Mouse (Mus musculus): ENCODE results near the gene Car14. TPM values are rescaled to one million over a fixed set of nuclear protein-coding genes. Genes with fewer than 3 reads are reported as not detected.

The Car14 gene
- polyA plus RNA-seq, 1 experiment from 2014 or later, result 12.8 TPM

DNA sequence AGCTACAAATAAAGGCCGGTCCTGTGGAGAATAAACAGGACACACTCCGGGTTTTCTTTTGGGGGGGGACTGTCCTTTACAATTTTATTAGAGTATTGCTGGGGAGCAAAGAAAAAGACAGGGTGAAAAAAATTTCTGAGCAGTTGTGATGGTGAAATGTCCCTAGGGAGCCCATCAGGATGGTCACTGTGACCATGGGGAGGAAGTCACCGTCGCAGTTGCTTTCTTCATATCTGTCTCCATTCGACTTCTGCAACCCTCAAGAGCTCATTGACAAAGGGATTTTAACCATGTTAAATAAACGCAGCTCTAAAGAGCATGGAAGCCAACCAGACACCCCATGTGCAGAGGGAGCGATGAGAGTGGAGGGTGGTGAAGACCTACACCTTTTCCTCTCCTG lies 12.3 kb upstream of the Car14 start:
- ATAC-seq (ENCODE audit: low FRiP score), result no peak
- WGBS, result 81% methylated on average over 7 of the region's 7 CpGs
- no peaks in the 10 kb centered on the region for H3K4me1 ChIP-seq
- no peak overlapping the region for H3K4me2 ChIP-seq (replicated peaks)
- no peaks in the 10 kb centered on the region for H3K27me3 ChIP-seq
- no peaks in the 10 kb centered on the region for H3K9me3 ChIP-seq (replicated peaks)
- no peak overlapping the region for H3K27ac ChIP-seq
- no peak overlapping the region for H3K4me3 ChIP-seq
- H3K36me3 ChIP-seq, result no peaks in the 10 kb centered on the region
- no peak overlapping the region for H3K9ac ChIP-seq

DNA sequence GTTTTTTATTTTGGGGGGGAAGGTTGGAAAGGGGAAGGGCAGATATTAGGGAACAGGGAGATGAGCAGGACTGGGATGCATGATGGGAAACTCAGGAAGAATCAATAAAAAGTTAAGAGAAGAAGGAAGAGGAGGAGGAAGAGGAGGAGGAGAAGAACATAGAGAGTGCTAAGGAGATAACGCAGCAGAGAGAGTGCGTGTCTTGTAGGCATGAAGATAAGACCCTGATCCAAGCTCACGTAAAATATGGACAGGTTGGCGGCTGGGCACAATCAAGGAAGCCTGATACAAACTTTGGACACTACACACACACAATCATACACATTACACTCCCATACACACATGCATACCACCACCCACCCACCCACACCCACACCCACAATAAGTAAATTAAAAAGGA lies 10.2 kb upstream of the Car14 start:
- Histone ChIP-seq H3K36me3 (no peaks in the 10 kb centered on the region), H3K4me1 (no peaks in the 10 kb centered on the region), H3K27ac (no peak overlapping the region), H3K9ac (no peak overlapping the region), H3K4me2 (replicated peaks) (no peak overlapping the region), H3K9me3 (replicated peaks) (no peaks in the 10 kb centered on the region), H3K27me3 (no peaks in the 10 kb centered on the region), H3K4me3 (no peak overlapping the region)
- no peak for ATAC-seq (ENCODE audit: low FRiP score)
- 93% methylated on average over 4 of the region's 4 CpGs for WGBS

DNA sequence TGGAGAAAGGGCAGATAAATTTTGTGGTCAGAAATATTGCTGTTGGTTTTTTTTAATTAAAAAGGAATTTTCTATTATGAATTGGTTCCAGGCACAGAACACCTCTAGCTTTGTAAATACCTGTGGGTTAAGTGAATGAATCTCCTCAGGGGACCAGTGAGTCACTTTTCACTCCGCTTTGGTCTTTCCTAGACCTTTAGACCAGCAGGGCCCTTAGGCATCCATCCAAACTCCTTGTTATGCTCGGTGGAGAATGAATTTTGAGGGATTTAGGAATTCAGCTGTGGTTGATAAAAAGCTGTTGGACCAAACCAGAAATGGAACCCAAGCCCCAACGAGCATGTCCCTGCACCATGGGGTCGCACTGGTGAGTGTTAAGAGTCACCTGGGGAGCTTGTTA lies 3.1 kb upstream of the Car14 start:
- Histone ChIP-seq H3K36me3 (no peaks in the 10 kb centered on the region), H3K27ac (no peak overlapping the region), H3K9ac (no peak overlapping the region), H3K27me3 (peaks cover 12% of the 10 kb centered on the region), H3K4me2 (replicated peaks) (no peak overlapping the region), H3K9me3 (replicated peaks) (no peaks in the 10 kb centered on the region), H3K4me3 (no peak overlapping the region), H3K4me1 (peaks cover 29% of the 10 kb centered on the region)
- WGBS, result 52% methylated on average over 4 of the region's 4 CpGs
- ATAC-seq (ENCODE audit: low FRiP score), result no peak

DNA sequence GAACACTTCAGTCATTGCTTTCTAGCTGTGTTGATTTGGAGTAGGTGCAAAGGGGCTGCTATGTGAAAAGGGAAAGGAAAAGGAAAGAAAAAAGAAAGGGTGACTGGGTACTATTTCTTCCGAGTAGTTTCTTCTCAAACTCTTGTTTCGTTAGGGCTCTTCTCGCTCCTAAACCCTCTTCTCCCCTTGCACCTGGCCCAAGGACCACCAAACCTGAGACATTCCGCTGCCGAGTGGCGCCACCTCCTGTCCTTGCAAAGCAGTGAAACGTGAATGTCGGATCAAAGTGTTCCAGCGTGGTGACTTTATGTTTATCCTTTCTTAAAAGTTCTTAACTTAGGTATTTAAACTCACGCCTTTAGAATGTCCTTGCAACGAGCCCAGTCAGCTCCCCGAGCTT lies 2.4 kb upstream of the Car14 start:
- Histone ChIP-seq H3K4me1 (peaks cover 35% of the 10 kb centered on the region), H3K36me3 (no peaks in the 10 kb centered on the region), H3K27me3 (peaks cover 12% of the 10 kb centered on the region), H3K9me3 (replicated peaks) (no peaks in the 10 kb centered on the region), H3K4me2 (replicated peaks) (peak overlapping the region; percentile 58), H3K9ac (no peak overlapping the region), H3K4me3 (0 out of 2 replicates have a peak overlapping the region, but pooled peaks have one; percentile 10), H3K27ac (no peak overlapping the region)
- WGBS, result 0% methylated on average over 12 of the region's 12 CpGs
- ATAC-seq (ENCODE audit: low FRiP score), result no peak

DNA sequence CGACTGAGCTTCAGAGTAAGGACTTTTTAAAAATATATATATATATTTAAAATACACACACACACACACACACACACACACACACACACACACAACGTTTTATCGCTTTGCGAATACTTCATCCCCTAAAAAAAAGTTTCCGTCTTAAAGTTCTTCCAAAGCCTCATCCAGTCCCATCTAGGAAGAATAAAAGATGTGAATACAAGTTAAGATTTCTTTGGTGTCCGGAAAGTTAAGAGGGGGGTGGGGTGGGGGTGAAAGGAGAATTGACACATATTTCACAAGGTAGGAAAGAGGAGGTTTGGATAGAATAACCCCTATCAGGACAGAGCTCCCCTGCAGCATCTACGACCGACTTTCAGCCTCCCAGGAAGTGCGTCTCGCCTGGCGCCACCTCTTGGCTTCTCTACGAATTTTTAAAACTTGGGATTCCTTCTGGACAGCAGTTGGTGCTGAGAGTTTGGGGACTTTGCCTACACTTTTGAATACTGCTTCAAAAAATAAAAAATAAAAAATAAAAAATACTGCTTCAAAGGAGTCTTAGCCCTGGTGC lies 1.5 kb upstream of the Car14 start:
- Histone ChIP-seq H3K27ac (no peak overlapping the region), H3K4me2 (replicated peaks) (peak overlapping the region; percentile 58), H3K4me1 (peaks cover 35% of the 10 kb centered on the region), H3K27me3 (peaks cover 12% of the 10 kb centered on the region), H3K4me3 (peak overlapping the region; percentile 25), H3K36me3 (no peaks in the 10 kb centered on the region), H3K9ac (no peak overlapping the region), H3K9me3 (replicated peaks) (no peaks in the 10 kb centered on the region)
- under 1% methylated on average over 12 of the region's 12 CpGs for WGBS
- ATAC-seq (ENCODE audit: low FRiP score), result no peak

DNA sequence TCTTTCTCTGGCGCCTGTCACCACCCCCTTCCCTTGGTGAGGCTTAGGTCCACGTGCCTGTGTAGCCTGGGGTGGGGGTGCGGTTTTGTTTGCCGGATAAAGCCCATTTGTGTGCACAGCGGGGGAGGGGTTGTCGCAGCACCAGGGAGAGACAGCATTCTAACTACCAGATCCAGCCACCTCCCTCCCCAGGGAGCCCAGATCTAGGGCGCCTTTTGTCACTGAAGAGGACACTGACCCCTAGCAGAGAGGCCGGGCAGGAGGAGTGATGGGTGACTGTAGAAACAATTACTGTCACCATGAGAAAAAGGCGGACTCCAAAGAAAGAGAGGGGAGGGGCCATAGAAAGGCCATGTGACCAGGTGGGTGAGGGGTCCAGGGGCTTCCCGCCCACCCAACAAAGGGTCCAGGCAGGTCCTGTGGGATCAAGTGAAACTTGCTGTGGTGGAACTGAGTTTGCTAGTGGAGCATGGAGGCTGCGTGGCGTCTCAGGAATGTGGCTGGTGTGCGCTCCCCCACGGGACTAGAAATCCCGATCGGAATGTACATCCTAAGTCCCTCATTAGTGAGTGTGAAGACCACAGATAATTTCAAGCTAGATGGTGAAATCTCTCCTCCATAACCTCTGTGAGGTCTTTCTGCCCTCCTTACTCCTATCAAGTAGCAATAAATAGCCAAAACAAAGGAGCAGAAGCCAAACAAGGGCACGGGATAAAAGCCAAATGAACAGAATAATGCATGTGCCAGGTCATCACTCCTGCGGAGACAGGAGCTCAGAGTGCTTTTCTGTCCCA lies 852 bp upstream of the Car14 start:
- Histone ChIP-seq H3K36me3 (no peaks in the 10 kb centered on the region), H3K9me3 (replicated peaks) (no peaks in the 10 kb centered on the region), H3K4me2 (replicated peaks) (peak overlapping the region; percentile 58), H3K4me3 (peak overlapping the region; percentile 25), H3K4me1 (peaks cover 35% of the 10 kb centered on the region), H3K27me3 (peaks cover 12% of the 10 kb centered on the region), H3K9ac (peak overlapping the region; percentile 54), H3K27ac (no peak overlapping the region)
- ATAC-seq (ENCODE audit: low FRiP score), result peak; percentile 76
- under 1% methylated on average over 18 of the region's 18 CpGs for WGBS

DNA sequence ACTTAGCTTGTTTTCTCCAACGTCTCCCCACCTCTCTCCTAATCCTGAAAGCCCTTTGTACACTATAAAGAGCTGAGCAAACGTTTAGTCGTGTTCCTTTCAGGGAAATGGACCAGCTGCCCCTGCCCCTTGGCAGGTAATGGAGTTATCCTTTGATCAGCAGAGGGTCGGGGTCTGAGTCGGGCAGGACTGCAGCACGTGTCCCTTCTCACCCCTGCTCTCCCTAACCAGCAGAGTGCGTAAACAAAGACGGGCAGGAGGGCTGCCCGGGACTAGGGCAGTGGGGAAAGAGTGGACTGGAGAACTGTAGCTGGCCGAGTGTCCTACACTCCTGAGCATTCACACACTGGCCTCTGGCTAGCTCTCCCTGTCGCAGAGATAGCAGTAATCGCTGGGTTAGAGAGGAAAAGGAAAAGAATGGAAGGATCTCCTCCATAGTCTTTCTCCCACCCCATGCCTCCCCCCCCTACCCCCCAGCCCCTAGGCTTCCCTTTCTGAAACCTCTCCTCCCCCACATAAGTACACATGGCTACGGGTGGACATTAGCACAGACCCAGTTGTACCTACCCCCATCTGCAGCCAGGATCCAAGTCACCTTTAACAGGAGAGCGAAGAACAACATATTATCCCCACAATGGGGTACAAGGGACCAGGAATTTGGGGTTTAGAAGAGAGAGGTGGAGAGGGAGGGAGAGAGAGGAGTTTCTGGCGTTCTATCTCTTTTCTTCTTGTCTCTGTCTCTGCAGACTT lies 563 bp downstream of the Car14 start:
- Histone ChIP-seq H3K9me3 (replicated peaks) (no peaks in the 10 kb centered on the region), H3K27ac (no peak overlapping the region), H3K4me1 (peaks cover 35% of the 10 kb centered on the region), H3K27me3 (peaks cover 12% of the 10 kb centered on the region), H3K36me3 (no peaks in the 10 kb centered on the region), H3K4me2 (replicated peaks) (peak overlapping the region; percentile 58), H3K4me3 (peak overlapping the region; percentile 25), H3K9ac (peak overlapping the region; percentile 54)
- ATAC-seq (ENCODE audit: low FRiP score), result no peak
- 2% methylated on average over 15 of the region's 15 CpGs for WGBS

DNA sequence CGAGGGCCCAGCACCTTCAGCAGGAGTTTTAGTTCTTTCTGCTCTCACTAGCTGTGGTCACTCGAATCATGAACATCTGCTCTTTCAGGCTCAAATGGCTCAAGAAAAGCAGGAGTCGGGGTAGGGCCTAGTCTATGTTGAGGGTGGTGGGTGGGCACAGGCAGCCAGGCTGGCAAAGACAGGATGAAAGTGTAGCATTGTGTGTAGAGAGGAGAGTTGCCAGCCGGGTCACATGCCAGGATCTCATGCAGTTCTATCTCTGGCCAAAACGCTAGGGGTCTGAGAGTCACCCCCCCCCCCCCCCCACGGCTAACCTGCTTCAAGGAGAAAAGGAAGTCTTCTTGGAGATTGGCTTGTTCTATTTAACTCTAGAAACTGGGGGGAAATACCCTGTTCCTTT lies 1.8 kb downstream of the Car14 start:
- Histone ChIP-seq H3K4me1 (peaks cover 35% of the 10 kb centered on the region), H3K27me3 (peaks cover 9% of the 10 kb centered on the region), H3K4me2 (replicated peaks) (0 out of 2 replicates have a peak overlapping the region, but pooled peaks have one; percentile 13), H3K27ac (no peak overlapping the region), H3K36me3 (peaks cover 6% of the 10 kb centered on the region; the same call in 1 of the 2 replicates), H3K9me3 (replicated peaks) (no peaks in the 10 kb centered on the region), H3K9ac (0 out of 2 replicates have a peak overlapping the region, but pooled peaks have one; percentile 13), H3K4me3 (no peak overlapping the region)
- ATAC-seq (ENCODE audit: low FRiP score), result no peak
- 31% methylated on average over 6 of the region's 6 CpGs for WGBS

DNA sequence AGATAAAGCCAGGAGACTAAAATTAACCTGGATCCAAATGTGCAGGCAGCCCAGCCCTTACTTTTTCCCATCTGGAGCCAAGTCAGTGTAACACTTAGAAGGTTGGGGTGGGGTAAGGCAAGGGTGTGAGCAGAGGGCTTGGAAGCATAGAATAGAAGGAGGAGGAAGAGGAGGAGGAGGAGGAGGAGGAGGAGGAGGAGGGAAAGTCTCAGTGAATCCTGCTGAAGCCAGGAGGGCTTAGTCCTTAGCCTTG lies 2.2 kb downstream of the Car14 start:
- H3K27me3 ChIP-seq, result peaks cover 6% of the 10 kb centered on the region
- peaks cover 6% of the 10 kb centered on the region; the same call in 1 of the 2 replicates for H3K36me3 ChIP-seq
- H3K4me2 ChIP-seq (replicated peaks), result 0 out of 2 replicates have a peak overlapping the region, but pooled peaks have one; percentile 13
- H3K4me1 ChIP-seq, result peaks cover 35% of the 10 kb centered on the region
- H3K9me3 ChIP-seq (replicated peaks), result no peaks in the 10 kb centered on the region
- H3K4me3 ChIP-seq, result no peak overlapping the region
- H3K9ac ChIP-seq, result peak overlapping the region; percentile 23; the same call in 1 of the 2 replicates
- no peak overlapping the region for H3K27ac ChIP-seq
- ATAC-seq (ENCODE audit: low FRiP score), result no peak

DNA sequence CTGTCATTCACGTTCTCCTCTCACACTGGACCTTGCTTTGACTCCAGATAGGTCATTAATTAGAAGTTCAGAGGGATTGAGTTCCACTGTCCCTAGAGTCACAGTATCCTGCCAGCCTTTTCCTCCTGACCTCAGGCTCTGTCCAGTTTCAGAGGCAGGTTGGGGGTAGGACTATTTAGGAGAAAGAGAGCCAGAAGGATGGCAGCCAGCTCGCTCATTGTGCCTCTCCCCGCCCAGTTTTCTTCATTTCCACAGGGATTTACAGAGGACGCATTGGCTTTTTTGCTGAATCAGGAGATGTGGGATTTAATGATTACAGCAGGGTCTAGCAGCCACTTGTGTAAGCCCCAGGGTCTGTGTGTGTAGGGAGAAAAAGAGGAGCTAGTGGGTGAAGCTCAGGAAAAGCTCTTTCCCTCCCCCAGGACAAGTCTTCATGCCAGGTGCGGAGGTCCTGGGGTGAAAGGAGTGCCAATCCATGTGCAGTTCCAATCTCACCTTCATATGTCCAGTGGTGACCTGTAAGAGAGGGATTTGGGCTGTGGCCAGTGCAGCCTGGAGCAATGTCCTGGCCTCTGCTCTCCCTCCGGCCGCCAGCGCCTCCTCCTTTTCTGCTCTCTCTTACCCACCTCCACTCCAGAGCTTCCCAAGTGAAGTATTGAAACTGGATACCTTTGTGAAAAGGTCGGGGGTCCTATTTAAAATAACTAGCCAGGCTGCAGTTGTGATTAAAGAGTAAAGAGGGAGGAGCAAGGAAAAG lies 2.7 kb downstream of the Car14 start:
- no peak overlapping the region for H3K4me2 ChIP-seq (replicated peaks)
- peak overlapping the region; percentile 23; the same call in 1 of the 2 replicates for H3K9ac ChIP-seq
- H3K4me3 ChIP-seq, result no peak overlapping the region
- no peak overlapping the region for H3K27ac ChIP-seq
- H3K36me3 ChIP-seq, result peaks cover 6% of the 10 kb centered on the region; the same call in 1 of the 2 replicates
- H3K4me1 ChIP-seq, result peaks cover 34% of the 10 kb centered on the region
- H3K27me3 ChIP-seq, result peaks cover 5% of the 10 kb centered on the region; the same call in 1 of the 2 replicates
- no peaks in the 10 kb centered on the region for H3K9me3 ChIP-seq (replicated peaks)
- 73% methylated on average over 9 of the region's 9 CpGs for WGBS
- no peak for ATAC-seq (ENCODE audit: low FRiP score)

DNA sequence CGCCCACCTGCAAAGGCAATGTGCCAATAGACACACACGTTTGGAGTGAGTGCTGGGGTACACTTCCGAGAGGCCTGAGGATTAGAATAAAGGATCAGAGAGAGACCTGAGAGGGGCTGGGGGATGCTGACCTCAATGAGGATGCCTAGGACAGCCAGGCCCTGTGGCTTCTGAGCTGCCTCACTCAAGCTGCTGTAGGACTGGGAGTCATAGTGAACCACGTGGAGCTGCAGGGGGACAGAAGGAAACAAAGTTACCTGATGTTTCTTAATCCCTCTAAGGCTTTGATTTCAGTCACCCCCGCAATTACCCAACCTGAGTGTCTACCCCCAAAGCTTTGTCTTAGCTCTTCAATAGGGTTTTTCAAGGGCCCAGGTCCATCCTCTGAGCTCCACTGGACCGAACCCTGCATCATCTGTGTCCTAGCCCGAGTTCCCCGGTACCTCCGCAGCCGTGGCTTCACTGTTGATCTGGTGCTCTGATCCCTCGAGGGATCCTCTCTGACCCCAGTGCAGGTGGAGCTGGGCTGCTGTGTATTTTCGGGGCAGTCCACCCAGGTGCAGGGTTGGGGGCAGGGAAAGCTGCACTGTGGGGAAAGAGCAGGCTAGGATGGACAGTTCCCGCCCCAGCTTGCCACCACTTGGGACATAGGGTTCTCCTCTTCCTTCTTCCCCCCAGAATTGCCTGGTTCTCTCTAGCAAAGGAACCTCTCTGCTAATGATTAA lies 4.5 kb downstream of the Car14 start:
- peaks cover 6% of the 10 kb centered on the region for H3K36me3 ChIP-seq
- H3K4me2 ChIP-seq (replicated peaks), result no peak overlapping the region
- no peak overlapping the region for H3K27ac ChIP-seq
- H3K4me3 ChIP-seq, result no peak overlapping the region
- H3K4me1 ChIP-seq, result peaks cover 27% of the 10 kb centered on the region
- H3K27me3 ChIP-seq, result peaks cover 5% of the 10 kb centered on the region; the same call in 1 of the 2 replicates
- ATAC-seq (ENCODE audit: low FRiP score), result no peak
- WGBS, result 78% methylated on average over 13 of the region's 13 CpGs
- no peaks in the 10 kb centered on the region for H3K9me3 ChIP-seq (replicated peaks)
- H3K9ac ChIP-seq, result no peak overlapping the region

Data from hindbrain, embryonic 12.5 days (tissue).